ENCODE assay signal across 8 mouse cellular contexts in the genomic region with DNA sequence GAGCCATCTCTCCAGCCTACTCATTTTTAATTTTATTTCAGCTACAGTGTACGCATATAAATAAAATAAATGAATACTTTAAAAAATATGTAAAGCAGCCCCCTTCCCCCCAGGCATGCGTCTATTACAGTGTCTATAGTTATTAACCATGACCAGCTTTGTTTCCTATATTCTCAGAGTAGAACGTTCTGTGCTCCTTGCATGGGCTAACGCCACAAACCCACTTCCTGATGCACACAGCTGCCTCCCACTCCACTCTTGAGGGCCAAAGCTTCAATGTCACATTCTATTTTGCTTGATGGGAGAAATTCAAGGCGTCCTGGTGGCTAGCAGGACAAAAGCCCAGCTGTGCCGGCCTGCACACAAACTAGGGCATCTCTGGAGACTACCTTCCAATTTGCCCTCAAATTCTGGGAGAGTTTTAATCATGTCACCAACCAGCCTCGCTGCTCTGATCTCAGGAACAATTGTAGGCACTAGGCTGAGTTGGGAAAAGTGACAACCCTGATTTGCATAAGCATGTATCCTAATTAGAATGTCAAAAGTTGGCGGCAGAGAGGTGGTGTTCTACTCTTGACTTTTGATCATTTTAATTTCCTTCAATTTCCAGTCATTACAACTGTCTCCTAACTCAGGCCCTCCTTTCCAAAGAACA. TPM values are rescaled to one million over a fixed set of nuclear protein-coding genes. Genes with fewer than 3 reads are reported as not detected.
DNase-seq lines count a peak whose midpoint lies in the region; ATAC-seq and TF ChIP-seq lines count a peak whose summit lies in the region.

No protein-coding gene starts in this region.

- WGBS in lung, embryonic 15.5 days, result 51% methylated on average over 8 of the region's 8 CpGs
- WGBS in lung, adult 2 months, result 53% methylated on average over 8 of the region's 8 CpGs
- 29% methylated on average over 8 of the region's 8 CpGs for WGBS in embryonic facial prominence, embryonic 10.5 days
- WGBS in hindbrain, postnatal 0 days, result 26% methylated on average over 8 of the region's 8 CpGs
- WGBS in neural tube, embryonic 15.5 days, result 30% methylated on average over 8 of the region's 8 CpGs

- no peaks in the 10 kb centered on the region for H3K9me3 ChIP-seq in lung, embryonic 15.5 days
- no peaks in the 10 kb centered on the region for H3K9me3 ChIP-seq in embryonic facial prominence, embryonic 10.5 days
- H3K9me3 ChIP-seq in hindbrain, postnatal 0 days (ENCODE audit: low read length), result no peaks in the 10 kb centered on the region
- no peaks in the 10 kb centered on the region for H3K9me3 ChIP-seq in neural tube, embryonic 15.5 days (replicated peaks)

- TF ChIP-seq CTCF in lung, adult 2 months (IDR thresholded peaks at IDR 0.05; ENCODE audit: insufficient read depth, low read length), result no peak
- TF ChIP-seq CTCF in hindbrain, postnatal 0 days (IDR thresholded peaks at IDR 0.05; ENCODE audit: low read depth), result no peak

- no peaks in the 10 kb centered on the region for H3K27me3 ChIP-seq in lung, embryonic 15.5 days
- peaks cover 26% of the 10 kb centered on the region for H3K27me3 ChIP-seq in embryonic facial prominence, embryonic 10.5 days (replicated peaks; ENCODE audit: low read depth, poor library complexity, severe bottlenecking)
- no peaks in the 10 kb centered on the region for H3K27me3 ChIP-seq in hindbrain, postnatal 0 days (ENCODE audit: insufficient read depth, low read length)
- peaks cover 3% of the 10 kb centered on the region; the same call in 1 of the 2 replicates for H3K27me3 ChIP-seq in neural tube, embryonic 15.5 days (replicated peaks)

- H3K4me1 ChIP-seq in lung, embryonic 15.5 days, result 0 out of 2 replicates have a peak, but pooled peaks cover 4% of the 10 kb centered on the region
- no peaks in the 10 kb centered on the region for H3K4me1 ChIP-seq in lung, adult 2 months (ENCODE audit: control insufficient read depth, insufficient read depth, low read length)
- H3K4me1 ChIP-seq in embryonic facial prominence, embryonic 10.5 days, result peaks cover 15% of the 10 kb centered on the region
- peaks cover 4% of the 10 kb centered on the region; the same call in 1 of the 2 replicates for H3K4me1 ChIP-seq in hindbrain, postnatal 0 days (ENCODE audit: insufficient read depth, low read length)
- H3K4me1 ChIP-seq in neural tube, embryonic 15.5 days, result peaks cover 13% of the 10 kb centered on the region

- no peaks in the 10 kb centered on the region for H3K36me3 ChIP-seq in lung, embryonic 15.5 days
- no peaks in the 10 kb centered on the region for H3K36me3 ChIP-seq in embryonic facial prominence, embryonic 10.5 days (replicated peaks)
- no peaks in the 10 kb centered on the region for H3K36me3 ChIP-seq in hindbrain, postnatal 0 days (ENCODE audit: insufficient read depth, low read length)
- no peaks in the 10 kb centered on the region for H3K36me3 ChIP-seq in neural tube, embryonic 15.5 days

- peak overlapping the region; percentile 26; the same call in 1 of the 2 replicates for H3K4me3 ChIP-seq in lung, embryonic 15.5 days
- H3K4me3 ChIP-seq in lung, adult 2 months (replicated peaks; ENCODE audit: extremely low read depth, low read depth, low read length), result no peak overlapping the region
- H3K4me3 ChIP-seq in embryonic facial prominence, embryonic 10.5 days, result peak overlapping the region; percentile 55
- H3K4me3 ChIP-seq in hindbrain, postnatal 0 days (ENCODE audit: low read length), result peak overlapping the region; percentile 29; the same call in 1 of the 2 replicates
- peak overlapping the region; percentile 29; the same call in 1 of the 2 replicates for H3K4me3 ChIP-seq in neural tube, embryonic 15.5 days (replicated peaks)

- no peak overlapping the region for H3K9ac ChIP-seq in lung, embryonic 15.5 days
- H3K9ac ChIP-seq in hindbrain, postnatal 0 days (replicated peaks; ENCODE audit: low read length), result peak overlapping the region; percentile 43
- H3K9ac ChIP-seq in neural tube, embryonic 15.5 days (replicated peaks), result no peak overlapping the region

- no peak overlapping the region for H3K27ac ChIP-seq in lung, embryonic 15.5 days
- peak overlapping the region; percentile 41 for H3K27ac ChIP-seq in embryonic facial prominence, embryonic 10.5 days (replicated peaks)
- H3K27ac ChIP-seq in hindbrain, postnatal 0 days, result no peak overlapping the region
- H3K27ac ChIP-seq in neural tube, embryonic 15.5 days (replicated peaks), result no peak overlapping the region

- no peak for ATAC-seq in lung, embryonic 15.5 days (ENCODE audit: borderline replicate concordance, extremely low read depth, low FRiP score, low TSS enrichment)
- ATAC-seq in hindbrain, postnatal 0 days, result no peak
- no peak for ATAC-seq in neural tube, embryonic 15.5 days (ENCODE audit: low FRiP score)

- H3K4me2 ChIP-seq in lung, embryonic 15.5 days, result peak overlapping the region; percentile 54
- H3K4me2 ChIP-seq in hindbrain, postnatal 0 days (ENCODE audit: low read depth, low read length), result peak overlapping the region; percentile 59
- peak overlapping the region; percentile 58 for H3K4me2 ChIP-seq in neural tube, embryonic 15.5 days

- no peak for DNase-seq in lung, adult 2 months
- DNase-seq in embryonic facial prominence, embryonic 10.5 days (ENCODE audit: low spot score), result peak; percentile 21
- DNase-seq in hindbrain, postnatal 0 days (ENCODE audit: low spot score), result no peak
- no peak for DNase-seq in gastrocnemius, postnatal 25 days
- no peak for DNase-seq in left cerebral cortex, adult 11 months (ENCODE audit: low spot score)
- DNase-seq in frontal cortex, postnatal 25 days (ENCODE audit: low spot score in 2 of 2), result no peak

- TF ChIP-seq POLR2A in lung, adult 2 months (IDR thresholded peaks at IDR 0.05; ENCODE audit: borderline replicate concordance, extremely low read depth, low read depth, low read length), result no peak

RNA-seq across cellular contexts. Expression of a gene that starts 10.2 kb away (rescaled TPM):
- polyA plus RNA-seq in lung, embryonic 15.5 days (2015; fragmentation: Nextera tagmentation; extraction: Ambion mirVana), result not detected in 2 replicates
- not detected in 2 replicates for polyA plus RNA-seq in lung, adult 2 months (2012; rRNA removed)
- polyA plus RNA-seq in embryonic facial prominence, embryonic 10.5 days (2016; fragmentation: Nextera tagmentation; extraction: Ambion mirVana), result 0.26 and 0.29 TPM in 2 replicates
- 10.5 and 13.8 TPM in 2 replicates for total RNA-seq in hindbrain, postnatal 0 days (2014; rRNA removed)
- 14.7 and 15.4 TPM in 2 replicates for polyA plus RNA-seq in hindbrain, postnatal 0 days (2015; fragmentation: Nextera tagmentation; extraction: Ambion mirVana)
- 2.7 and 3.8 TPM in 2 replicates for polyA plus RNA-seq in neural tube, embryonic 15.5 days (2015; fragmentation: Nextera tagmentation; extraction: Ambion mirVana)
- total RNA-seq in gastrocnemius, postnatal 25 days (2021), result not detected

RNA-seq across cellular contexts. Expression of a gene that starts 29.3 kb away (rescaled TPM):
- 0.77 and 0.89 TPM in 2 replicates for polyA plus RNA-seq in lung, embryonic 15.5 days (2015; fragmentation: Nextera tagmentation; extraction: Ambion mirVana)
- polyA plus RNA-seq in lung, adult 2 months (2012; rRNA removed), result 0.71 and 2.2 TPM in 2 replicates
- polyA plus RNA-seq in embryonic facial prominence, embryonic 10.5 days (2016; fragmentation: Nextera tagmentation; extraction: Ambion mirVana), result 2.0 and 2.3 TPM in 2 replicates
- total RNA-seq in hindbrain, postnatal 0 days (2014; rRNA removed), result 0.22 and 18.2 TPM in 2 replicates
- 0.63 and 0.88 TPM in 2 replicates for polyA plus RNA-seq in hindbrain, postnatal 0 days (2015; fragmentation: Nextera tagmentation; extraction: Ambion mirVana)
- 0.73 and 1.0 TPM in 2 replicates for polyA plus RNA-seq in neural tube, embryonic 15.5 days (2015; fragmentation: Nextera tagmentation; extraction: Ambion mirVana)
- total RNA-seq in gastrocnemius, postnatal 25 days (2021), result 1 to 10 TPM in 1 of 2 experiments, under 1 TPM in 1; 0.35 to 1.1 TPM
